Mouse (Mus musculus) G1E (cell line): ENCODE measurements around the gene Tmub2.

Experiments used
- CTCF ChIP-seq: IDR thresholded peaks from 2 replicates; pipeline ENCODE4 v1.5.1; 2012; ENCODE audit warnings: low read depth, low read length, inconsistent platforms, mixed read lengths
- GATA1 ChIP-seq: IDR thresholded peaks from 2 replicates; pipeline ENCODE4 v1.6.1; 2012; ENCODE audit warnings: borderline replicate concordance, low read length, inconsistent platforms, mixed read lengths
- POLR2AphosphoS5 ChIP-seq: IDR thresholded peaks from 2 replicates; pipeline ENCODE4 v1.6.1; 2012; ENCODE audit warnings: low read depth, low read length, inconsistent platforms; ENCODE audit not compliant: insufficient replicate concordance
- TAL1 ChIP-seq: conservative IDR thresholded peaks from 2 replicates; pipeline ENCODE4 v1.6.1; 2012; ENCODE audit warnings: low read depth, low read length, inconsistent platforms, mixed read lengths

GRCm38 (mm10) chr11:102285095-102285834 lies 534 bp downstream of the Tmub2 start:
- TF ChIP-seq CTCF (no peak), GATA1 (no peak), POLR2AphosphoS5 (no peak), TAL1 (no peak)
